Comparison of ENCODE assay signal across 12 mouse cellular contexts in genomic region chr13:34271665-34272064, GRCm38 (mm10).
DNase-seq lines count a peak whose midpoint lies in the region; ATAC-seq and TF ChIP-seq lines count a peak whose summit lies in the region.
"Had no signal": no experiment of that assay in that cellular context is flagged by ENCODE, and none has a peak within 500 bp of the region (broad histone marks: within the 10 kb centered on the region; RNA-seq: fewer than 3 reads in every experiment).

No protein-coding gene starts in this region.

- no peaks in the 10 kb centered on the region for H3K9me3 ChIP-seq in forebrain, embryonic 14.5 days (replicated peaks; ENCODE audit: control insufficient read depth, low read length)
- H3K9me3 ChIP-seq in liver, embryonic 16.5 days (replicated peaks; ENCODE audit: control insufficient read depth, low read length) = no peaks in the 10 kb centered on the region
- H3K9me3 ChIP-seq: embryonic facial prominence, embryonic 13.5 days; hindbrain, embryonic 15.5 days; limb, embryonic 12.5 days had no signal

- TF ChIP-seq POLR2A in bone marrow, adult 2 months (IDR thresholded peaks at IDR 0.05; ENCODE audit: borderline replicate concordance, control insufficient read depth, low read depth, low read length) = no peak

- peak overlapping the region; percentile 66 for H3K27ac ChIP-seq in gastrocnemius, adult 2 months
- H3K27ac ChIP-seq in bone marrow, adult 2 months (ENCODE audit: control insufficient read depth, insufficient read depth, low read depth, low read length, poor library complexity) = peak overlapping the region; percentile 24
- no peak overlapping the region for H3K27ac ChIP-seq in forebrain, embryonic 14.5 days (ENCODE audit: low read depth, low read length)
- peak overlapping the region; percentile 87 for H3K27ac ChIP-seq in liver, embryonic 16.5 days (ENCODE audit: low read length)
- H3K27ac ChIP-seq: embryonic facial prominence, embryonic 13.5 days; hindbrain, embryonic 15.5 days; limb, embryonic 12.5 days had no signal

- H3K36me3 ChIP-seq in forebrain, embryonic 14.5 days (ENCODE audit: control insufficient read depth, insufficient read depth, low read length) = 0 out of 2 replicates have a peak, but pooled peaks cover 2% of the 10 kb centered on the region
- H3K36me3 ChIP-seq in liver, embryonic 16.5 days (ENCODE audit: control insufficient read depth, insufficient read depth) = peaks cover 8% of the 10 kb centered on the region
- H3K36me3 ChIP-seq: embryonic facial prominence, embryonic 13.5 days; limb, embryonic 12.5 days had no signal

- no peak for DNase-seq in gastrocnemius, adult 2 months
- DNase-seq in gastrocnemius, postnatal 14 days = no peak
- DNase-seq in forebrain, embryonic 14.5 days (ENCODE audit: low spot score) = peak; percentile 64
- no peak for DNase-seq in right cerebral cortex, adult 2 months (ENCODE audit: low spot score in 2 of 2)
- no peak for DNase-seq in embryo, embryonic 9.5 days (ENCODE audit: extremely low spot score)
- no peak for DNase-seq in kidney, adult 11 months
- DNase-seq: cerebellum, adult 11-12 months had no signal

- H3K27me3 ChIP-seq in forebrain, embryonic 14.5 days (replicated peaks; ENCODE audit: control insufficient read depth, insufficient read depth, low read length) = no peaks in the 10 kb centered on the region
- H3K27me3 ChIP-seq in liver, embryonic 16.5 days (ENCODE audit: control insufficient read depth, insufficient read depth, low read depth, low read length) = no peaks in the 10 kb centered on the region
- H3K27me3 ChIP-seq: embryonic facial prominence, embryonic 13.5 days; hindbrain, embryonic 15.5 days; limb, embryonic 12.5 days had no signal

- H3K4me1 ChIP-seq in bone marrow, adult 2 months (ENCODE audit: control insufficient read depth, insufficient read depth, low read length) = no peaks in the 10 kb centered on the region; the same call in 1 of the 2 replicates
- H3K4me1 ChIP-seq in forebrain, embryonic 14.5 days (ENCODE audit: control insufficient read depth, insufficient read depth, low read length) = peaks cover 21% of the 10 kb centered on the region
- H3K4me1 ChIP-seq in liver, embryonic 16.5 days (ENCODE audit: control insufficient read depth, low read depth, low read length) = peaks cover 60% of the 10 kb centered on the region

- H3K9ac ChIP-seq in forebrain, embryonic 14.5 days (ENCODE audit: low read length) = no peak overlapping the region
- H3K9ac ChIP-seq in liver, embryonic 16.5 days (ENCODE audit: low read depth, low read length) = peak overlapping the region; percentile 59
- H3K9ac ChIP-seq: embryonic facial prominence, embryonic 13.5 days; hindbrain, embryonic 15.5 days; limb, embryonic 12.5 days had no signal

- intact Hi-C loops in gastrocnemius, adult 2 months (cut with DNase I) = loop anchor here (5.0 kb wide), 1 partner anchor 71 kb away; no protein-coding TSS in a partner anchor
- intact Hi-C loops in gastrocnemius, postnatal 14 days (cut with DNase I; ENCODE audit: low total_unique reads) = no loop called here

- ATAC-seq in forebrain, embryonic 14.5 days = peak; percentile 66
- ATAC-seq in liver, embryonic 16.5 days (ENCODE audit: low read depth) = peak; percentile 20; the same call in 1 of the 2 replicates

- WGBS in bone marrow, adult 2 months = 62% methylated on average over 2 of the region's 2 CpGs
- 67% methylated on average over 2 of the region's 2 CpGs for WGBS in forebrain, embryonic 14.5 days
- 30% methylated on average over 2 of the region's 2 CpGs for WGBS in liver, embryonic 16.5 days (ENCODE audit: insufficient replicate concordance)

- no peak overlapping the region for H3K4me2 ChIP-seq in forebrain, embryonic 14.5 days (ENCODE audit: low read length)
- H3K4me2 ChIP-seq in liver, embryonic 16.5 days (ENCODE audit: low read depth, low read length) = peak overlapping the region; percentile 57
- H3K4me2 ChIP-seq: hindbrain, embryonic 15.5 days had no signal

- no peak for TF ChIP-seq CTCF in gastrocnemius, adult 2 months (IDR thresholded peaks at IDR 0.05)
- no peak for TF ChIP-seq CTCF in bone marrow, adult 2 months (IDR thresholded peaks at IDR 0.05; ENCODE audit: control insufficient read depth, insufficient read depth, low read length)

- H3K4me3 ChIP-seq in gastrocnemius, adult 2 months = no peak overlapping the region
- H3K4me3 ChIP-seq in bone marrow, adult 2 months (replicated peaks; ENCODE audit: control insufficient read depth, low read depth, low read length) = no peak overlapping the region
- H3K4me3 ChIP-seq in forebrain, embryonic 14.5 days (ENCODE audit: low read depth, low read length) = no peak overlapping the region
- peak overlapping the region; percentile 30; the same call in 1 of the 2 replicates for H3K4me3 ChIP-seq in liver, embryonic 16.5 days (ENCODE audit: low read depth, low read length)
- H3K4me3 ChIP-seq: embryonic facial prominence, embryonic 13.5 days; hindbrain, embryonic 15.5 days; limb, embryonic 12.5 days had no signal
